Mouse (Mus musculus) CH12.LX (cell line): Measurements from ENCODE around the gene Kcnh7. TPM values are rescaled to one million over a fixed set of nuclear protein-coding genes. Genes with fewer than 3 reads are reported as not detected.

ENCODE experiments used
- DNase-seq: peaks from one replicate; pipeline ENCODE4 v3.0.0-alpha.2; 2013; ENCODE audit errors: extremely low read depth
- H3K27ac ChIP-seq: 2 replicates; pipeline ENCODE4 v1.5.1; 2012; ENCODE audit warnings: low read depth, mild to moderate bottlenecking, control low read depth, moderate library complexity; ENCODE audit not compliant: insufficient read depth
- H3K27me3 ChIP-seq: replicated peaks from 2 replicates; pipeline ENCODE3; 2012; ENCODE audit warnings: inconsistent platforms
- H3K36me3 ChIP-seq, 2 experiments: replicated peaks in 1 of 2; 2 replicates each; pipeline versions ENCODE3 to v1.6.1; 2012; ENCODE audit warnings: inconsistent platforms in 1 of 2, low read length in 1 of 2, mild to moderate bottlenecking in 1 of 2, mixed read lengths in 1 of 2, moderate library complexity in 1 of 2; ENCODE audit not compliant: control insufficient read depth in 1 of 2, insufficient read depth in 1 of 2
- H3K4me1 ChIP-seq, 2 experiments: 2 replicates each; pipeline ENCODE4 v1.6.1; 2012; ENCODE audit warnings: inconsistent platforms in 1 of 2, moderate library complexity in 1 of 2; ENCODE audit not compliant: insufficient read depth in 2 of 2, control insufficient read depth in 1 of 2
- H3K4me2 ChIP-seq: 2 replicates; pipeline ENCODE4 v1.6.1; 2012; ENCODE audit warnings: low read depth, mild to moderate bottlenecking, control low read depth; ENCODE audit not compliant: poor library complexity, insufficient read depth, severe bottlenecking
- H3K4me3 ChIP-seq, 3 experiments: fragments of 150-350 bp in 1 of 3; sonication (generic) in 1 of 3; replicated peaks in 1 of 3; 2 replicates each; pipeline versions ENCODE3 to v1.5.1; 2011 to 2012; ENCODE audit warnings: low read depth in 2 of 3, low read length in 2 of 3, mild to moderate bottlenecking in 2 of 3, moderate library complexity in 2 of 3, control low read depth in 1 of 3, improper control_type of control experiment in 1 of 3, inconsistent platforms in 1 of 3, mixed read lengths in 1 of 3; ENCODE audit not compliant: poor library complexity in 1 of 3
- H3K79me2 ChIP-seq: replicated peaks from 2 replicates; pipeline ENCODE4 v1.6.1; 2012; ENCODE audit warnings: mild to moderate bottlenecking, moderate library complexity; ENCODE audit not compliant: control insufficient read depth, poor library complexity, insufficient read depth, severe bottlenecking; ENCODE audit errors: extremely low read depth
- H3K9ac ChIP-seq: 2 replicates; pipeline ENCODE4 v1.6.1; 2012; ENCODE audit warnings: low read depth, mild to moderate bottlenecking, control low read depth, moderate library complexity; ENCODE audit not compliant: insufficient read depth
- H3K9me3 ChIP-seq: replicated peaks from 2 replicates; pipeline ENCODE3; 2012; ENCODE audit warnings: low read length, inconsistent platforms, mixed read lengths
- E2F4 ChIP-seq: IDR thresholded peaks from 2 replicates; pipeline ENCODE4 v1.6.1; 2011; ENCODE audit warnings: low read depth, low read length, improper control_type of control experiment; ENCODE audit not compliant: insufficient replicate concordance
- ELF1 ChIP-seq: IDR thresholded peaks from 2 replicates; pipeline ENCODE4 v1.6.1; 2014; ENCODE audit warnings: low read depth, mild to moderate bottlenecking, inconsistent platforms, low read length, improper control_type of control experiment
- GABPA ChIP-seq: IDR thresholded peaks from 2 replicates; pipeline ENCODE4 v1.6.1; 2012; ENCODE audit warnings: low read depth, low read length, improper control_type of control experiment, inconsistent platforms; ENCODE audit not compliant: insufficient replicate concordance
- JUN ChIP-seq: IDR thresholded peaks from 2 replicates; pipeline ENCODE4 v1.6.1; 2011; ENCODE audit warnings: low read depth, mild to moderate bottlenecking, low read length, improper control_type of control experiment, moderate library complexity; ENCODE audit not compliant: insufficient read depth
- JUND ChIP-seq: conservative IDR thresholded peaks from 2 replicates; pipeline ENCODE4 v1.6.1; 2011; ENCODE audit warnings: low read depth, low read length, improper control_type of control experiment
- MAFK ChIP-seq: IDR thresholded peaks from 2 replicates; pipeline ENCODE4 v1.6.1; 2011; ENCODE audit warnings: low read length, improper control_type of control experiment; ENCODE audit not compliant: insufficient replicate concordance
- MEF2A ChIP-seq: IDR thresholded peaks from 2 replicates; pipeline ENCODE4 v1.6.1; 2014; ENCODE audit warnings: low read depth, mild to moderate bottlenecking, inconsistent platforms, low read length, improper control_type of control experiment, borderline replicate concordance
- MXI1 ChIP-seq: IDR thresholded peaks from 2 replicates; pipeline ENCODE4 v1.6.1; 2011; ENCODE audit warnings: mild to moderate bottlenecking, low read depth, low read length, improper control_type of control experiment
- MYC ChIP-seq: IDR thresholded peaks from 2 replicates; pipeline ENCODE4 v1.6.1; 2011; ENCODE audit warnings: low read depth, mild to moderate bottlenecking, improper control_type of control experiment, low read length
- NRF1 ChIP-seq: IDR thresholded peaks from 2 replicates; pipeline ENCODE4 v1.6.1; 2014; ENCODE audit warnings: low read depth, mild to moderate bottlenecking, inconsistent platforms, low read length, improper control_type of control experiment, moderate library complexity
- PAX5 ChIP-seq: IDR thresholded peaks from 2 replicates; pipeline ENCODE4 v1.6.1; 2012; ENCODE audit warnings: low read length, inconsistent platforms, mixed read lengths
- POLR2A ChIP-seq: IDR thresholded peaks from 2 replicates; pipeline ENCODE4 v1.6.1; 2011; ENCODE audit warnings: low read depth, mild to moderate bottlenecking, improper control_type of control experiment, low read length
- POLR2AphosphoS2 ChIP-seq: IDR thresholded peaks from 2 replicates; pipeline ENCODE4 v1.6.1; 2011; ENCODE audit warnings: low read depth, low read length, improper control_type of control experiment
- RCOR1 ChIP-seq: conservative IDR thresholded peaks from 2 replicates; pipeline ENCODE4 v1.6.1; 2012; ENCODE audit warnings: low read depth, mild to moderate bottlenecking, inconsistent platforms, low read length, improper control_type of control experiment
- TCF12 ChIP-seq: IDR thresholded peaks from 2 replicates; pipeline ENCODE4 v1.6.1; 2014; ENCODE audit warnings: low read depth, mild to moderate bottlenecking, inconsistent platforms, low read length, improper control_type of control experiment
- USF1 ChIP-seq: IDR thresholded peaks from 2 replicates; pipeline ENCODE4 v1.6.1; 2014; ENCODE audit warnings: low read depth, mild to moderate bottlenecking, inconsistent platforms, low read length, improper control_type of control experiment
- USF2 ChIP-seq: conservative IDR thresholded peaks from 2 replicates; pipeline ENCODE4 v1.6.1; 2011; ENCODE audit warnings: low read depth, low read length, improper control_type of control experiment
- ZC3H11A ChIP-seq: IDR thresholded peaks from 2 replicates; pipeline ENCODE4 v1.6.1; 2012; ENCODE audit warnings: low read depth, mild to moderate bottlenecking, inconsistent platforms, low read length, improper control_type of control experiment
- ZMIZ1 ChIP-seq: IDR thresholded peaks from 2 replicates; pipeline ENCODE4 v1.6.1; 2012; ENCODE audit warnings: low read depth, mild to moderate bottlenecking, inconsistent platforms, low read length, improper control_type of control experiment
- ZNF384 ChIP-seq: IDR thresholded peaks from 2 replicates; pipeline ENCODE4 v1.6.1; 2012; ENCODE audit warnings: low read depth, low read length, improper control_type of control experiment, inconsistent platforms
- dilution Hi-C: fragments of 300-500 bp; cut with MboI; formaldehyde crosslinking; loops from 2 replicates; pipeline ENCODE4 v1.14.3; 2020; ENCODE audit warnings: low sequenced_read_pairs; ENCODE audit not compliant: extremely low pct_unique_long_range_greater_than_20kb, extremely low pct_ligation_motif_present
- in situ Hi-C: fragments of 300-500 bp; cut with MboI; formaldehyde crosslinking; loops from 3 replicates; pipeline ENCODE4 v1.14.3; 2019; ENCODE audit warnings: low sequenced_read_pairs, low pct_ligation_motif_present, low pct_unique_long_range_greater_than_20kb, mixed read lengths
- polyA plus RNA-seq: library from polyadenylated mRNA; unstranded; fragments of >175 nt; gene quantifications from 2 replicates; pipeline ENCODE4 v1.2.1, GENCODE M21; 2012; ENCODE audit warnings: low read depth; ENCODE audit not compliant: insufficient read length
- total RNA-seq, 2 experiments: library from RNA; depleted of rRNA; stranded (reverse); fragments of 300-350 nt in 1 of 2; fragments of >200 nt in 1 of 2; gene quantifications; 2 replicates each; pipeline ENCODE4 v1.2.3; 2012 to 2014

Gene Kcnh7
- total and polyA plus RNA-seq, 3 experiments, result 0.10 TPM; not detected in 2

- Histone ChIP-seq H3K79me2 (no peaks in the 10 kb centered on the region), H3K4me3 (peak overlapping the region; percentile 55 to 61 (median 57)), H3K9ac (peak overlapping the region; percentile 50; the same call in 1 of the 2 replicates), H3K27me3 (no peaks in the 10 kb centered on the region), H3K36me3 (no peaks in the 10 kb centered on the region), H3K27ac (peak overlapping the region; percentile 30), H3K9me3 (no peaks in the 10 kb centered on the region), H3K4me1 (peaks cover 3 to 22% of the 10 kb centered on the region in 2 experiments; a peak in 3 of 4 replicates), H3K4me2 (peak overlapping the region; percentile 88)
- no peak for DNase-seq
- dilution Hi-C loops, result no loop called here
- in situ Hi-C loops, result no loop called here
- no peak for TF ChIP-seq E2F4
- TF ChIP-seq JUND, result no peak
- no peak for TF ChIP-seq MEF2A
- no peak for TF ChIP-seq ZC3H11A
- no peak for TF ChIP-seq MAFK
- TF ChIP-seq POLR2AphosphoS2, result no peak
- TF ChIP-seq JUN, result no peak
- peak; percentile 3; the same call in 1 of the 2 replicates for TF ChIP-seq TCF12
- no peak for TF ChIP-seq ELF1
- no peak for TF ChIP-seq GABPA
- TF ChIP-seq USF2, result no peak
- TF ChIP-seq NRF1, result no peak
- TF ChIP-seq USF1, result no peak
- TF ChIP-seq POLR2A, result no peak
- no peak for TF ChIP-seq ZNF384
- TF ChIP-seq MXI1, result peak; percentile 2; the same call in 1 of the 2 replicates
- no peak for TF ChIP-seq RCOR1
- no peak for TF ChIP-seq PAX5
These were observed 538.6 kb downstream of the Kcnh7 start for GRCm38 (mm10) chr2:62645475-62645874.

GRCm38 (mm10) chr2:62644891-62645290 is 539.2 kb downstream of the Kcnh7 start:
- Histone ChIP-seq H3K27me3 (no peaks in the 10 kb centered on the region), H3K4me1 (peaks cover 3 to 22% of the 10 kb centered on the region in 2 experiments; a peak in 3 of 4 replicates), H3K9me3 (no peaks in the 10 kb centered on the region), H3K4me2 (no peak overlapping the region), H3K4me3 (peak overlapping the region in 2 of 3 experiments; percentile 55 to 57), H3K79me2 (no peaks in the 10 kb centered on the region), H3K36me3 (no peaks in the 10 kb centered on the region), H3K9ac (peak overlapping the region; percentile 50; the same call in 1 of the 2 replicates), H3K27ac (no peak overlapping the region)
- dilution Hi-C loops (no loop called here), in situ Hi-C loops (no loop called here)
- TF ChIP-seq MEF2A (no peak), ELF1 (no peak), ZMIZ1 (no peak), MYC (no peak), ZNF384 (no peak), NRF1 (no peak), USF1 (no peak), USF2 (no peak), TCF12 (no peak)
- DNase-seq, result no peak
